Mouse (Mus musculus) cerebellum, adult 18-20 months (tissue): ENCODE data around the gene Ercc4.

Source experiments
- DNase-seq, 2 experiments: peaks; one replicate each; pipeline ENCODE4 v3.0.0; 2021

Gene Ercc4

DNA sequence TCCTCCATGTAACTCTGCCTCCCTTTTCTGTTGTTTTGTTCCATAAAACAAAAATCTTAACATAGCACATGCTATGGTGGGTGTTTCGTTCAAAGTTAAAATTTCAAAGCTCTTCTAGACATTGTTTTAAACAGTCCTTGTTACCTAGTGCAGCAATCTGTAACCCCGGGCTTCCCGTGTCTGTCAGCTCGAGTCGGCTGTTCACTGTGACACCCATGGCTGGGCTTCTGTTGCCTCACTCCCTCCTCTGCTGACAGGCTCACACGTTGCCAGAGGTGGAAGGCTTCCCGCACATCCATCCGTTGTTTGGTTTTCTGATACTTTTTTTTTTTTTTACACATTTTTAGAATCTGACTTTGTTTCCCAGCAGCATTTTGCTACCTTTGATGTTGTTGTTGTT lies 40.5 kb downstream of the Ercc4 start:
- no peak for DNase-seq

DNA sequence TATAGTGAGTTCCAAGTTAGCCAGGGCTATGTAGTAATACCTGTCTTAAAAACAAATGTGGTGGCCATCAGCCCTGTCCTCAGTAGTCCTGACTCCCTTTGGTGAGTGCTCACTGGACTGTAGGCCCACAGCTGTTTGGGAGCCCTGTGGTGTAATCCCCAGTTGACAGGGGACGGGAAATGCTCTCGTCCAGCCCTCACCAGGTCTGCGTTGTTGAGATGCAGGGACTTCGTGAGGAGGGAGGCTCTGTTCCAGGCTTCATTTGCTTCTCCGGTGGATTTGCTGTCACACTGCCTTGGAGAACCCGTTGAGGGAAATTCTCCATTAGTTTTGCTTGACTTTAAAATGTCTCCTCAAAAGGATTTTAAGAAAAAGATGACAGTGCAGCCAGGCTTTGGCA lies 41.3 kb downstream of the Ercc4 start:
- no peak for DNase-seq

DNA sequence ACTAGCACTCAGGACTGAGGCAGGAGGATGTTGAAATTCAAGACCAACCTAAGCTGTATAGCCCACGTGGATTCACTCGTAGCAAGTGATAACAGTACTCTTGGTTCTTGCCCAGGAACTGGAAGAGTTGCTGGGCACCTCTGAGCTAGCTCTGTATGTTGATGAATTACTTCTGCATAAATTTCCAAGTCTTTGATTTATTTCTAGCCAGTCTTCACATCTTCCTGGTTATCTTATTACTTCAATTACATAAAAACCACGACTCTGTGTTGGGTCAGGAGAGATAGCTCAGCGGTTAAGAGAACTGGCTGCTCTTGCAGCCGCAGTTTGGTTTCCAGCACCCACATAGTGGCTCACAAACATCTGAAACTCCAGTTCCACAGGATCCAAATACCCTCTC lies 43.0 kb downstream of the Ercc4 start:
- DNase-seq: no peak

DNA sequence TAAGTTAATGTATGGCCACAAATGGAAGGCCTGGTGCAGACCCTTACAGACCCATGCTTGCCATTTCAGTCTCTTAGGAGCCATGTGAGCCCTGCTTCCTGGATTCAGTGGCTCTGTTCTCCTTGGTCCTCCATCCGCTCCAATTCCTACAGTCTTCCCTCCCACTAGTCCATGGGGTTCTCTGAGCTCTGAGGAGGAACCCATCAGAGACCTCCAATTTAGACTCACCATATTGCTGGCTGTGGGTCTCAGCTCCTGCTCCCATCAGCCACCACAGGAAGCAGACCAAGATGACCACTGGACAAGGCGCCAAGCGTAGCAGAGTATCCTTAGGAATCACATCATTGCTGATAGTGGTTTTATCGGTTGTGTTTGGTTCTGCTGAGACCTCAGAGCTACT lies 43.7 kb downstream of the Ercc4 start:
- no peak for DNase-seq

DNA sequence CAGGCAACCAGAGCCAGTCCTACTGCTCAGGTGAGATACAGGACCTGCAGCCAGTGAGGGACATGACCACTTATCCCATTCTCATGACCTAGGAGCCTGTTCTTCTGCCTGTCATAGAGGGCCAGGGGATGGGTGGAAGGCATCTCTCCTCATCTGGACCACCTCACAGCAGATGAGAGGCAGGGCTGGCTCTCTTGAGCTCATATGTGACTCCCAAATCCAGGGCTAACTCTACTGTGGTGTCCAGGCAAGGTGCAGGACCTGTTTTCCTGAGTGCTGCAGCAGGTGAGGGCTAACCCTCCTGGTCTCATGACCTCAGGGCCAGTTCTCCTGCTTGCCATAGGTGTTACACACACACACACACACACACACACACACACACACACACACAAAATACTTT lies 44.9 kb downstream of the Ercc4 start:
- DNase-seq: no peak

DNA sequence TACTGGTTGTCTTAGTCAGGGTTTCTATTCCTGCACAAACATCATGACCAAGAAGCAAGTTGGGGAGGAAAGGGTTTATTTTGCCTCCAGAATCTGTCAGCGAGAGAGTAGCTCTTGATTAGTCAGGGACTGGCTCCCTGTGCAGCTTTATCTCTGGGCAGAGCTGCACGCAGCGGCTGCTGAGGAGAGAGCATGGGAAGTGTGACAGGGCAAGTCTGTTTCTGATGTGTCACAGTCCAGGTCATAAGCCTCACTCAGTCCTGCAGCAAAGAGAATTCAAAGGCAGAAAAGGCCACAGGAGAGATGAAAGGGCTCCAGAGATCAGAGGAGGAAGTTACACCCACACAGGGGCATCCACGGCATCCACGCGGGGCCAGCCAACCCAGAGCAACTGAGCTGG lies 47.8 kb downstream of the Ercc4 start:
- no peak for DNase-seq

DNA sequence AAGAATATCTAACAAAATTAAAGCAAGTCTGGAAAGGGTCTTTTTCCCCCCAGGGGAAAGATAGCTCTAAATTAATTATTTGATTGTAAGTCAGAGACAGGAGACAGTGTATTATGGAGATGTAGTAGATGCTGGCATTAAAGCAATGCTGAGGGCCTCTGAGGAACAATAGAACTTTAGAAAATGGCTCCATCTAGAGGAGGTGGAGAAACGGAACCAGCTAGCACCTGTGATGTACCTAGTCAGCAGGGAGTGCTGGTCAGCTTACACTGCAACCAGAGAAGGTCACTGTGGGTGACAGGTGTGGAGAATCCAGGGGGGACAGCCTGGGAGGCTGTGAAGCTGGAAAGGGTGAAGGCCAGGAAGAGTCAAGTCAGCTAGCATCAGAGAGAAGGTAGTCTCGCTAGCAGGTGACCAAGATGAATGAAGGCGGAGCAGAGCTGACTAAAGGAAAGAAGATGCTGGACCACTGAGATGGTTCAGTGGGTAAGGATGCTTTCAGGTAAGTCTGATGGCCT lies 48.7 kb downstream of the Ercc4 start:
- DNase-seq: no peak

DNA sequence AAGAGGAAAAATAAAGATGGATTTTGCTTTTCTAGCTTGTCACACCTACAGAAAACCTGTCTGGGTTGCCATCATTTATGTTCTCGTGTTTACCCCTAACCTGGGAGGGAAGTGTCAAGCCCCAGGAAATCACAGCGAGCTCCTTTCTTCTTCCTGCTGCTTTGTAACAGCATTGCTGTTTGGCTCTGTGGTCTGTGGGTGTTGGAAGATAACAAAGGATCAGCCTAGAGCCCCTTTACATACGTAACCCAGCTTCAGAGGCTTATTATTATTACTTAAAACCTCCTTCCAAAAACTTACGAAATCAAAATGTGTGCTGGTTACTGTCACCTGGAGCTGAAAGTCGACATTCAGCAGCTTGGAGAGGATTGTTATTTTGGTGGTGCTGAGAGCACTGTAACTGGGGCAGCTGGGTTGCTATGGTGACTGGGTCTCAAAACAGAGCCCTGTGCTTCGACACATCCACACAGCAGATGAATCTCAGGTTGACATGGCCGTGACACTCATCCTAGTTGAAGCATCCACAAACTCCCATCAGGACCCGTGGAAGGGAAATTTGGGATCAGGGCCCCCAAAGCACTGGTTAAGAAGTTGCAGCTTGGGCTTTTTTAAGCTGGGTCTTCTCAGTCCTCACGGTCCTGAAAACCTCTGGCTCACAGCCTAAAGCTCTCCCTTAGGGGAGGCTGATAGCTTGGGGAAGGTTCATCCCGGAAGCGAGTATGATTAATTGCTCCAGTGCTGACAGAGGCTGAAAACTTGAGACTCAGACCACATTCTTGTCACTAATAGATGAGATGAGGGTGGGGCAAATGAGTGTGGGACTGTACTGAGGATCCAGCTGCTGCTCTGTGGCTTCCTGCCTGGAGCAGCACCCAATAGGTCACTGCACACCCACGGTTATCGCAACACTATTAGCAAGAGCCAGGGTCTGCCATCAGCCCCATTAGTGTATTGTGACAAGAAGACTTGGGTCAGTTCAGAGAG lies 49.7 kb downstream of the Ercc4 start:
- peak; percentile 20 to 23 for DNase-seq

DNA sequence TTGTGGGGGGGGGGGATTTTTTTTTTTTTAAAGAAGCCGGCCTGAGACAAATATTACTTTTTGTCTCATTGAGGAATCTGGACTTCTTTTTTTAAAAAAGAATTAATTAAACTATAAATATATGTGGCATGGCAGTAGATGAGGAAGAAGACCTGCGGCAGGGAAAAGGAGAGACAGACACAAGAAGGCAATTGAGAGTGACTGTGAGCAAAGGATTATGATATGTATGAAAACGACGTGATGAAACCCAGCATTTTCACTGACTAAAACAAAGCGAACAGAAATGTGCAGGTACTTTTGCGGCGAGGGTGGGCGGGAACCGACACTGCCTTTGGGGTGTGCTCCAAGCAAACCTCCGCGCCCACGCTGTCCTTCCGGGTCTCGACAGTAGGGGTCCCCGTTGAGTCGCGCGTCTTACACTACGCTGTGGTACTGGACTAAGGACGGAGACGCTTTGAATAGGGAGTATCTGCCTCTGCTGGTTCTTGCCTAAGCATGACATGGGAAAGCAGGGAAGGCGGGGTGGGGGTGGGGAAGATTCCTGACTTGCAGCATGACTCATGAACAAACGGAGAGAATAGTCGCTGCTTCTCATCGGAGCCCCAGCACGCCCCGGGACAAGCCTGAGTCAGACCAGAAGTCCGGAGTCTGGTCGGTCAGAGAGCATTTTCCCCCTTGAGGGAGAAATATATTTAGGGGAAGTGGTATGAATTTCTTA lies 50.6 kb downstream of the Ercc4 start:
- peak; percentile 87 to 91 for DNase-seq

DNA sequence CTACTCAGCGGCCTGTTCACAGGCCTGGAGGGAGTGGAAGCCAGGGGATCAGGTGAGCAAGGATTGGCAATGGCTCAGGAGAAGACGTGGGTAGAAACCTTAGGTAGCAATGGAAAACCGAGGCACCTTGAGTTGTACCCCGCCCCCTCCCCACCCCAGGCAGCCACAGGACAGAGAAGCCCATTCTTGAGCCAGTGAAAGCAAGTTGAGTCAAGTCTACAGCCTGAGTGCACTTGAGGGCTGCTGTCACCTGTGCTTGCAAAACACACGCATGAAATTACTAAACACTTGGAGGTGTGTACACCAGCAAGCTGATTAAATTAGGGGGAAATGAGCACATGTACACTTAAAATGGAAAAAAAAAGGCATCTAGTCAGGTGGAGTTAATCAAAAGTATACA lies 52.0 kb downstream of the Ercc4 start:
- DNase-seq: no peak

DNA sequence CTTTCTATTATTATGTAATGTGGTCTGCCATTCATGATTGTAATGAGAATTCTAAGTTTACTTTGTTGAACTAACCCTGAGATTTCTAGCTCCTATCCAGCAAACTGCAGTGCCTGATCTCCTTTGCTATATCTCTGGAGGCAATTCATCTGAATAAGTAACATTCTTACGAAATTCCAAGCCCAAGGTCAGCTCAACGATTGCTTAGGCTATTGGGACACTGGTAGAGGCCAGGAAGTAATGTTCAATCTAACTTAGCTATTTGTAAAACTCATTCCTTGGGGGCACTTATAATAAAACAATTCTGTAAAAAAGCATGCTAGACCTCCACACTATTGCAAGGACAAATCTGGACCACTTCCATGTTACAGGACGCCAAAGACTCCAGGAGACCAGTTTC lies 58.2 kb downstream of the Ercc4 start:
- no peak for DNase-seq

DNA sequence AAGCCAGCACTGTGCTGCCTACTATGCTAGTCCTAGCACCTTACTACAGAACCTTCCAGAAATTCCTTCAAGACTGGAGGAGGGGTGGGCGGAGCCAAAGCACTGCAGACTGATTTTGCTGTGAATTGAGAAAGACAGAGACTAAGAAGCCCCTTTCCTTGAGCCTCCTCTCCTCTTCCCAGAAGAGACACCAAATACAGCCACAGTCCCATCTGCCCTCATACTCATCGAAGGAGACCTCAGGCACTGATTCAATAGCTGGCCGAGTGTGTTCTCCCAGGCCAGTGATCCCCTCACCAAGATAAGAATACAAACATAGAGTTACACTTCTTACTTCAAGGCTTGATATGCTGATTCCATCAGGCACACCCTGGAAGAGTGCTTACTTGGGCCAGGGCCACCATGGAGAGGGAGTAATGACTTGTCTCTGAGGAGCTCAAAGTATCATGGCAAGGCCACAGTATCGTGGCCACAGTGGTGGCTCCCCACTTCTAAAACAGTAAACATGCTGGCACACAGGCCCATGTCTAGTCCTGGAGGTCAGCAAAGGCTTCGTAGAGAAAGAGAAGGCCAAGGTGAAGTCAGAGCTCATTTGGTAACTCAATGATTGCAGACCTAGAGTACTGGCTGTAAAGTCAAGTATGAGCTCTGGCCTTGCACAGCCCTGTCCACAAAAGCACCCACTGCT lies 63.7 kb downstream of the Ercc4 start:
- no peak for DNase-seq

DNA sequence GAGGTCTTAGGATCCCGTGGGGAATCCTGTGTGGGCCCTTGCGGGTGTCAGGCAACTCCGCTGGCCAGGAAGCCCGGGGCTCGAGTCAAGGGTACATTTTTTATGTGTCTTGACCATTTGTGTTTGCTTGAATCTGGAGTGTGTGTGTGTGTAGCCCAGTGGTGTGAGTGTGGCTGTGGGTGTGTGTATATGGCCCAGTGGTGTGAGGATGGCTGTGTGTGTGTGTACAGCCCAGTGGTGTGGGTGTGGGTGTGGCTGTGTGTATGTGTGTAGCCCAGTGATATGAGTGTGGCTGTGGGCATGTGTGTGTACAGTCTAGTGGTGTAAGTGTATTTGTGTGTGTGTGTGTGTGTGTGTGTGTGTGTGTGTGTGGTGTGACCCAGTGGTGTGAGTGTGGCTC lies 73.0 kb downstream of the Ercc4 start:
- DNase-seq: no peak

DNA sequence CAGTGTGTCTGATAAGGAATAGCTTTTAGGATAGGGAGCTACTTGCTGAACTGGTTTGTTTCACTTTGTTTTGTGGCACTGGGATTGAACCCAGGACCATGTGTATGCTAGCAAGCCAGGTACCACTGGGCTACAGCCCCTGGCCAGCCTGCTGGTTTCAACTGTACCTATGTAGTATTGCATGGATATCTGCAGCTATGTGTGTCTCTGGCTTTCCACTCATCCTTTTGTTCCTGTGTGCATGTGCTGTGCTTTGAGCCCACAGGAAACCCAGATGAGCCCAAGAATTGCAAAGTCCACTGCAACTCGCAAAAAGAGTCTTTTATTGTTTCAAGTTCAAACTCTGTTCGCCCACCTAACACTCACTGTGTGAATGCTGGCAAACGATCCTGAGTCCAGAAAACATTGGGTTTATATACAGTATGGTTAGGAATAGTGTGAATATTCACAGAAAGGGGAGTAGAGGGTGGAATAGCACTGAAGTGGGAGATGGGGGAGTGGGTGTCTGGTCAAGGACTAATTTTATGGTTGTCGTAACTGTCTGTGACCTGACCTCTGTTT lies 73.8 kb downstream of the Ercc4 start:
- no peak for DNase-seq

DNA sequence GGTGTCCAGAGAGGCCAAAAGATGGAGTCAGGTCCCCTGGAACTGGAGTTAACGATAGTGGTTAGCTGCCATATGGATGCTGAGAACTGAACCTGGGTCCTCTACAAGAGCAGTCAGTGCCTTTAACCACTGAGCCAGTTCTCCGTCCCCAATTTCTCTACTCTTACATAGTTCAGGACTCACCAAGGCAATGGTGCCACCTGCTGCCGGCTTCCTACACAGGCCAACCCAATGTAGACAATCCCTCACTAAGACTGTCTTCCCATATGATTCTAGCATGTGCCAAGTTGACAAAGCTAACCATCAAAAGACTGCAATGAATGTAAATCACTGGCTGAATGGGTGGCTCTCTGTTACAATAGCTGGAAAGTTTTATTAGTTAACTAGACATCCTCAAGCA lies 74.9 kb downstream of the Ercc4 start:
- DNase-seq: no peak

DNA sequence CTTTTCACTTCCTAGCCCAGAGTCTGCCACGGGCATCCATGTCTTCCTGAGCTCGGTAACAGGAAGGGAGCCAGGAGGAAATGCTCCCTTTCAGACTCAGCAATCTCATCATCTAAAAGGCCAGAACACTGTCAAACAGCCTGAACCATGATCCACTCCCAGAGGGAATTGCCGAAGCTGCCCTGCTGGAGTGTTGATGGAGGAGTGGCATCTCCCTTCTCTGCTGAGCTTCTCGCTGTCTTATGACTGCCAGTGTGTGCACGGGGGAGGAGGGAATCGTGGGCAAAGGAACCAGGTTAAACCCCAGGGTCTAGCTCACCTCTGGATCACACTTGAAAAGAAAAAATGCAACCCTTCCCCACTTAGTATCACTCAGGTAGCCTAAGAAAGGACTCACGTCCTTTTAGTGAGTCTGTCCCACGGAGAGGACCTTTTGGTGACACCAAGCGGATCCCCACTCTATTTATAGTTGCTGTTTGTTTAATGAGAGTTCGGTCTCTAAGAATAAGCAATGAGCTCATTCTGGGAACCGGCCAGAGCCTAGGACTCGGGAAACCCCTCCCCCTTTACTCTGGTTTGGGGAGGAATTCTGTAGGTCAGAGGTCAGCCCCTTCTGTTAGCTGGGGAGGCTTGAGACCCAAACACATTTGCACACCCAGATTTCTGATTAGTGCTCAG lies 80.1 kb downstream of the Ercc4 start:
- no peak for DNase-seq

DNA sequence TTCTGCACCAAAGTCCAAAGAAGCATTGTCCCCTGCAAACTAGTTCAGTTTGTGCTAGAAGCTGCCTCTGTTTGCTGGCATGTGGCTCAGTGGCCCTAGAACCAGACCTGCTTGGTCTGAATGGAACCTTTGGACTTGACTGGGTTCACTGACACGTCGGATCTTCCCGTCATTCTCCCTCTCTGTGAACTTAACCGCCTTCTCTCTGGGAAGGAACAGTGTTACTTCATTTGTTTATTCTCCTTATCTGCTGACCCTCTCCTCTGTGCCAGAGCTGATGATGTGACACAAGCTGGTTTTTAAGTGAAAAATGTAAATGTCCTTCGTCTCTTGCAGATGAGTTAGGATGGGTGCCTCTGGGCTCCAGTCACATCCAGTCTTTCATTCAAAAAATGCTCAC lies 81.0 kb downstream of the Ercc4 start:
- no peak for DNase-seq

DNA sequence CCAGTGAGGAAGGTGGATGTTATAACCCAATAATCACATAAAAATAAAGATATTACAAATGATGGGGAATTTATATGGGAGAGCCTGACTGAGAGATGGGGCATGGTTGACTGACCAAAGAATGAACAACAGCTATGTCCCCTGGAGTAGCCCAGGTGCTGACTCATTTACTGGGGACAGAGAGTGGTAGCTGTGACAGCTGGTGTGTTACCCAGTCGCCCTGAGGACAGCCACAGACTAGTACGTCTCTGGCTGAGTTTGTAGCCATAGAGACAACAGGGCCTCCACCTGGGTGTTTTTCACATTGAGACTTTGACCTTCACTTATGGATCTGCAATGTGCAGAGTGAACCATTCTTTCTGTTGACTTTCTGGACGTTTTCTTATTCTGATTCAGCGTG lies 81.7 kb downstream of the Ercc4 start:
- DNase-seq: no peak

DNA sequence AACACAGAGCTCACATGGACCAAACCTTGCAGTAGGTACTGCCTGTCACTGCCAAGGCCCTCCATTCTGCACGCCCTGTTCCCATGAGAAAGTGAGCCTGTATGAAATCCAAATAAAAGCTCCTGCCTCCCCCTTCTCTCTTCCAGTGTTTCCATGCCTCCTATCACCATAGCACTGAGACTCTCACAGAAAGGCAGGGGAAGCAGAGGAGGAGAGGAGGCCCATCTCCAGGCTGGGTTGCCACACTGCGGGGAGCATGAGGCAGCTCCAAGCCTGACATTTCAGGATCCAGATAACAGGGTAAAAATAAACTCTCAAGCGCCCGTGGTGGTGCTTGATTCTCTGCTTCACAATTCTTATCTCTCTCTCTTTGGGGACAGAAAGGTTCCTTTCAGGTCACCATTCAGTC lies 84.2 kb downstream of the Ercc4 start:
- DNase-seq: no peak

DNA sequence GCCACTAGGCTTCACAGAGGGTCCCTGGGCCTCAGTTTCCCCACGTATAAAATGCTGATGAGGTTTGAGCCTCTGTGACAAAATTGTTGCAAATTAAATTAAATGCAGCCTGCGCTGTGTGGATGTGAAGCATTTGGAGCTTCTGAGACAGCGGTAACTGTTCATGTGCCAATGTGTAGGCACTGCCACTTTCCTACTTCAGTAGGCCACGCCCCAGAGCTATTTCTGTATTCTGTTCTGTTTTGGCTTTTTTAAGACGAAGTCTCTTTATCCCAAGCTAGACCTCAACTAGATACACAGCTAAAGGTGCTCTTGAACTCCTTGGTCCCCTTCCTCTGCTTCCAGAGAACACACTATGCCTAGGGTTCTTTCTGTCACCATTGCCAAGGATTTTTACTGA lies 85.4 kb downstream of the Ercc4 start:
- no peak for DNase-seq

DNA sequence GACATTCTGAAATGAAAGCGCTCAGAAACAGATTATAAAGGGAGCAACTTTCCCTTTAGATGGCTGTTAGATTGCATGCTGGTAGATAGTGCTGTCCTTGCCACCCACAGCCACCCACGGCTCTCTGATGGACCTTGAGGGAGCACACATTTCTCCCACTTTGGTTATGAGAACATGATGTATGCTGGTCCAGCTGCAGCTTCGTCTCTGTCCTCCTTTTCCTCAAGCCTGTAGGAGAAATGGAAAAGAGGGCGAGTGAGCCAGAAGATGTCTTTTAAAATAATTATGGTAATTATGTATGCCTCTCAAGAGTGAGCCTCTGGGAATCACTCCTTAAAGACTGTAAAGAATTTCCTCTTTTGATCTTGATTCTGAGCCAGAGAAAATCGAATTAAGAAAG lies 87.1 kb downstream of the Ercc4 start:
- DNase-seq: no peak

DNA sequence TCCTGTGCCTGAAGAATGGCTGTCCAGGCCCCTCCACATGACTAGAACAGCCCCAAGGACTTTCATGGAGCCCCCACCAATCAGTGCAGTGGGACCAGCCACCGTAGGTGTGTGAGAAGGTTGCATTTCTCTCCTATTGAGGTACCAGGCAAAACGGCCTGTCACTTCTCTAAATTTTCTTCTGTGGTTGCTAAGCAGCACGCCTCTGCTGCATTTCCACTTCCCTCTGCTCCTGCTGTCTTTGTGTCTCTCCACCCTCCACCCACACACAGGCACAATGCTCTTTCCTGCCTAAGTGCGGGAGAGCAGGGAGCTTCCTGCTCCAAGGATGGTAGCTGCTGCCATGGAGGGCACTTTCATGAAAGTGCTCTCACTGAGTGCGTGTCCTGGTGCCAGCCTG lies 87.8 kb downstream of the Ercc4 start:
- DNase-seq: no peak

DNA sequence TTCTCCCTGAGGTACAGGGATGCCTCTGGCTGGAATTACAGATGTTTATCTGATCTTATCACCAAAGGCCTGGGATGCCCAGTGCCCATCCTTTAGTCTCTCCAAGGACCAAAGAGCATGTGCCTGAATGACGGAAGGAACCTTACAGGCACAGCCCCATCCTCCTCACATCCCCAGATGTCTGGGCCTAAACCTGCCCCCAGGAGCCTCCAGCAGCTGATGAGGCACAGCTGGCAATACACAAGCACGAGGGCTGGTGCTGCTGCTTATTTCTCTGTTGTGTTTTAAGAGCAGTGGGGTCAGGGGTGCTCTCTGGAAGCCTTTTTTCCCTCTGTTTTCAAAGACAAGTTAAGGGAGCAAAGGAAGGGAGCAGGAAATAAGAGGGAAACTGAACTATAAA lies 89.7 kb downstream of the Ercc4 start:
- no peak for DNase-seq
